In the genomic region with DNA sequence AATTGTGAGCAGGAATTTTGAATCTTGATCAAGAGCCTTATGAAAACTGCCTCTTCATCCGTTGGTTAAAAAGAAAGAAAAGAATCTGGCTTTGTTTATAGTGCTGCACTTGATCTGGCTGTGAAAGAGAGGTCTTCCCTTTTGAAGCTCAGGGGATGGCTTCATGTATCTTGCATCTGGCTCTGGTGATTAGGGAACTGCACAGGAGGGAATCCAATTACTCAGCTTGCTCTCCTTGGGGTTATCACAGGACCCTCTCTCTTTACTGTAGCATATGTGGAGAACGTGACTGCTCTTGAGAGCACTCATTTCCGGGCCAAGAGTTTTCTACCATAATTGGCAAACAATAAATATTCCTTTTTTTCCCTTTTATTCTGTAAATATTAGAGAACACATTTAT, we compare ENCODE assay signal across 22 mouse cellular contexts.
DNase-seq lines count a peak whose midpoint lies in the region; ATAC-seq and TF ChIP-seq lines count a peak whose summit lies in the region.
"Had no signal": no experiment of that assay in that cellular context is flagged by ENCODE, and none has a peak within 500 bp of the region (broad histone marks: within the 10 kb centered on the region; RNA-seq: fewer than 3 reads in every experiment).

No protein-coding gene starts in this region.

- no peaks in the 10 kb centered on the region for H3K36me3 ChIP-seq in forebrain, embryonic 14.5 days (ENCODE audit: control insufficient read depth, insufficient read depth, low read length)
- H3K36me3 ChIP-seq in forebrain, embryonic 15.5 days, result no peaks in the 10 kb centered on the region
- no peaks in the 10 kb centered on the region for H3K36me3 ChIP-seq in midbrain, embryonic 14.5 days (ENCODE audit: control insufficient read depth, insufficient read depth, low read length)
- no peaks in the 10 kb centered on the region for H3K36me3 ChIP-seq in midbrain, embryonic 15.5 days (replicated peaks)
- H3K36me3 ChIP-seq in MEL (ENCODE audit: control insufficient read depth in 1 of 2, insufficient read depth in 2 of 2, low read length in 2 of 2), result no peaks in the 10 kb centered on the region; a peak in 1 of 4 replicates
- H3K36me3 ChIP-seq: embryonic facial prominence, embryonic 13.5 days; G1E had no signal

- H3K9ac ChIP-seq in forebrain, embryonic 14.5 days (ENCODE audit: low read length), result no peak overlapping the region
- no peak overlapping the region for H3K9ac ChIP-seq in forebrain, embryonic 15.5 days (replicated peaks)
- H3K9ac ChIP-seq in midbrain, embryonic 14.5 days (replicated peaks; ENCODE audit: low read length), result no peak overlapping the region
- no peak overlapping the region for H3K9ac ChIP-seq in midbrain, embryonic 15.5 days
- H3K9ac ChIP-seq in MEL (ENCODE audit: control insufficient read depth, low read depth, low read length, poor library complexity, severe bottlenecking), result no peak overlapping the region
- H3K9ac ChIP-seq: embryonic facial prominence, embryonic 13.5 days; forebrain, embryonic 13.5 days; forebrain, postnatal 0 days had no signal

- no peak for TF ChIP-seq CTCF in MEL (IDR thresholded peaks at IDR 0.05 in 2 of 3, conservative IDR thresholded peaks at IDR 0.05 in 1 of 3; ENCODE audit: control insufficient read depth in 1 of 3, insufficient read depth in 1 of 3, low read depth in 2 of 3, low read length in 3 of 3, poor library complexity in 1 of 3, severe bottlenecking in 1 of 3)

- TF ChIP-seq POLR2A in MEL (IDR thresholded peaks at IDR 0.05; ENCODE audit: control insufficient read depth in 1 of 2, insufficient read depth in 1 of 2, low read depth in 1 of 2, low read length in 2 of 2, poor library complexity in 1 of 2), result no peak

- no peak overlapping the region for H3K4me3 ChIP-seq in forebrain, embryonic 14.5 days (ENCODE audit: low read depth, low read length)
- H3K4me3 ChIP-seq in forebrain, embryonic 15.5 days, result no peak overlapping the region
- no peak overlapping the region for H3K4me3 ChIP-seq in midbrain, embryonic 14.5 days (replicated peaks; ENCODE audit: low read depth, low read length)
- H3K4me3 ChIP-seq in midbrain, embryonic 15.5 days, result no peak overlapping the region
- H3K4me3 ChIP-seq in MEL (ENCODE audit: control insufficient read depth in 1 of 2, insufficient read depth in 1 of 2, low read depth in 2 of 2, low read length in 2 of 2), result no peak overlapping the region
- H3K4me3 ChIP-seq: embryonic facial prominence, embryonic 13.5 days; forebrain, embryonic 13.5 days had no signal

- no peak for TF ChIP-seq EP300 in MEL (IDR thresholded peaks at IDR 0.05; ENCODE audit: low read depth in 1 of 2, low read length in 2 of 2)

- WGBS in forebrain, embryonic 14.5 days, result 34% methylated on average over 3 of the region's 3 CpGs
- WGBS in forebrain, embryonic 15.5 days, result 38% methylated on average over 3 of the region's 3 CpGs
- 32% methylated on average over 3 of the region's 3 CpGs for WGBS in midbrain, embryonic 14.5 days
- 30% methylated on average over 3 of the region's 3 CpGs for WGBS in midbrain, embryonic 15.5 days

- H3K4me1 ChIP-seq in forebrain, embryonic 14.5 days (ENCODE audit: control insufficient read depth, insufficient read depth, low read length), result 0 out of 2 replicates have a peak, but pooled peaks cover 2% of the 10 kb centered on the region
- no peaks in the 10 kb centered on the region for H3K4me1 ChIP-seq in forebrain, embryonic 15.5 days
- no peaks in the 10 kb centered on the region for H3K4me1 ChIP-seq in midbrain, embryonic 14.5 days (ENCODE audit: control insufficient read depth, insufficient read depth, low read length)
- H3K4me1 ChIP-seq in midbrain, embryonic 15.5 days, result no peaks in the 10 kb centered on the region
- peaks cover 2 to 6% of the 10 kb centered on the region in 2 experiments; a peak in 1 of 4 replicates for H3K4me1 ChIP-seq in MEL (ENCODE audit: control insufficient read depth in 1 of 2, insufficient read depth in 2 of 2, low read length in 2 of 2)
- H3K4me1 ChIP-seq: forebrain, embryonic 13.5 days had no signal

- no peak for ATAC-seq in forebrain, embryonic 14.5 days
- no peak for ATAC-seq in forebrain, embryonic 15.5 days (replicated peaks)
- no peak for ATAC-seq in midbrain, embryonic 14.5 days (ENCODE audit: low FRiP score, low TSS enrichment)
- no peak for ATAC-seq in midbrain, embryonic 15.5 days (replicated peaks)
- ATAC-seq: CD4-positive, CD25-positive, alpha-beta regulatory T cell, adult 4 months; forebrain, embryonic 13.5 days; forebrain, postnatal 0 days had no signal

- no peak overlapping the region for H3K4me2 ChIP-seq in forebrain, embryonic 14.5 days (ENCODE audit: low read length)
- H3K4me2 ChIP-seq in forebrain, embryonic 15.5 days (replicated peaks), result no peak overlapping the region
- no peak overlapping the region for H3K4me2 ChIP-seq in midbrain, embryonic 14.5 days (ENCODE audit: low read length)
- H3K4me2 ChIP-seq in midbrain, embryonic 15.5 days, result no peak overlapping the region
- H3K4me2 ChIP-seq: embryonic facial prominence, embryonic 13.5 days; forebrain, embryonic 13.5 days had no signal

- H3K27me3 ChIP-seq in forebrain, embryonic 14.5 days (replicated peaks; ENCODE audit: control insufficient read depth, insufficient read depth, low read length), result no peaks in the 10 kb centered on the region
- no peaks in the 10 kb centered on the region for H3K27me3 ChIP-seq in forebrain, embryonic 15.5 days
- H3K27me3 ChIP-seq in midbrain, embryonic 14.5 days (ENCODE audit: control insufficient read depth, insufficient read depth, low read length), result no peaks in the 10 kb centered on the region
- H3K27me3 ChIP-seq in midbrain, embryonic 15.5 days (replicated peaks), result no peaks in the 10 kb centered on the region
- no peaks in the 10 kb centered on the region for H3K27me3 ChIP-seq in MEL (ENCODE audit: control insufficient read depth in 1 of 2, insufficient read depth in 2 of 2, low read length in 2 of 2)
- H3K27me3 ChIP-seq: CH12.LX; embryonic facial prominence, embryonic 13.5 days; forebrain, embryonic 13.5 days had no signal

- no peak overlapping the region for H3K27ac ChIP-seq in forebrain, embryonic 14.5 days (ENCODE audit: low read depth, low read length)
- H3K27ac ChIP-seq in forebrain, embryonic 15.5 days (replicated peaks), result no peak overlapping the region
- no peak overlapping the region for H3K27ac ChIP-seq in midbrain, embryonic 14.5 days (replicated peaks; ENCODE audit: low read depth, low read length)
- H3K27ac ChIP-seq in midbrain, embryonic 15.5 days, result no peak overlapping the region
- H3K27ac ChIP-seq in MEL (ENCODE audit: control insufficient read depth, low read depth, low read length), result no peak overlapping the region
- H3K27ac ChIP-seq: embryonic facial prominence, embryonic 13.5 days; forebrain, embryonic 13.5 days had no signal

- no peaks in the 10 kb centered on the region for H3K79me2 ChIP-seq in MEL (ENCODE audit: control insufficient read depth, insufficient read depth, low read length, poor library complexity)

- no peak for TF ChIP-seq RAD21 in MEL (IDR thresholded peaks at IDR 0.05; ENCODE audit: low read depth, low read length)

- no peaks in the 10 kb centered on the region for H3K9me3 ChIP-seq in forebrain, embryonic 14.5 days (replicated peaks; ENCODE audit: control insufficient read depth, low read length)
- no peaks in the 10 kb centered on the region for H3K9me3 ChIP-seq in forebrain, embryonic 15.5 days
- H3K9me3 ChIP-seq in midbrain, embryonic 14.5 days (ENCODE audit: control insufficient read depth, low read length), result no peaks in the 10 kb centered on the region
- H3K9me3 ChIP-seq in midbrain, embryonic 15.5 days, result no peaks in the 10 kb centered on the region
- H3K9me3 ChIP-seq in MEL (replicated peaks; ENCODE audit: insufficient read depth, low read length), result no peaks in the 10 kb centered on the region
- H3K9me3 ChIP-seq: embryonic facial prominence, embryonic 13.5 days; forebrain, embryonic 13.5 days had no signal

- DNase-seq in embryo, embryonic 10 days (ENCODE audit: low spot score), result peak; percentile 30
- no peak for DNase-seq in embryo, embryonic 10.5 days (ENCODE audit: low spot score)
- peak; percentile 25 for DNase-seq in forebrain, embryonic 14.5 days (ENCODE audit: low spot score)
- DNase-seq in midbrain, embryonic 14.5 days, result peak; percentile 6
- peak; percentile 38 for DNase-seq in MEL (ENCODE audit: low read depth, low spot score)
- DNase-seq in cerebellum, adult 18-20 months, result no peak
- DNase-seq: adrenal gland, adult 2 months; adrenal gland, postnatal 10 days; adrenal gland, postnatal 25 days; B cell, adult 2 months; cerebellum, adult 11-12 months; cerebellum, adult 8-10 months; cerebellum, postnatal 10 days; cerebellum, postnatal 25 days; forebrain, postnatal 0 days had no signal

TF ChIP-seq in MEL, 35 proteins besides CTCF, POLR2A, EP300 and RAD21:
- TF ChIP-seq MYB (IDR thresholded peaks at IDR 0.05; ENCODE audit: low read depth, low read length) (no peak), BHLHE40 (IDR thresholded peaks at IDR 0.05; ENCODE audit: borderline replicate concordance, low read depth, low read length) (peak; percentile 12; the same call in 1 of the 2 replicates)

Comparison
In these comparisons a context has a peak if more than half of its experiments do, and no peak if none do; other contexts are left out.
1. DNase-seq: peak in embryo, embryonic 10 days (single experiment), forebrain, embryonic 14.5 days (single experiment), midbrain, embryonic 14.5 days (single experiment) and MEL (single experiment); none in embryo, embryonic 10.5 days (single experiment) and cerebellum, adult 18-20 months (0 of 2).